Mouse (Mus musculus): ENCODE data around the gene Mrpl51. TPM values are rescaled to one million over a fixed set of nuclear protein-coding genes. Genes with fewer than 3 reads are reported as not detected.
A peak's percentile ranks its signal among the peaks of the same experiment; 100 is the strongest.
"Not testable (repeated sequence)": the region's sequence is repeated elsewhere in the genome, so short reads cannot be mapped to it uniquely, and the experiment has no call there.

Gene Mrpl51
- polyA plus RNA-seq, 1 experiment = 72.9 TPM

DNA sequence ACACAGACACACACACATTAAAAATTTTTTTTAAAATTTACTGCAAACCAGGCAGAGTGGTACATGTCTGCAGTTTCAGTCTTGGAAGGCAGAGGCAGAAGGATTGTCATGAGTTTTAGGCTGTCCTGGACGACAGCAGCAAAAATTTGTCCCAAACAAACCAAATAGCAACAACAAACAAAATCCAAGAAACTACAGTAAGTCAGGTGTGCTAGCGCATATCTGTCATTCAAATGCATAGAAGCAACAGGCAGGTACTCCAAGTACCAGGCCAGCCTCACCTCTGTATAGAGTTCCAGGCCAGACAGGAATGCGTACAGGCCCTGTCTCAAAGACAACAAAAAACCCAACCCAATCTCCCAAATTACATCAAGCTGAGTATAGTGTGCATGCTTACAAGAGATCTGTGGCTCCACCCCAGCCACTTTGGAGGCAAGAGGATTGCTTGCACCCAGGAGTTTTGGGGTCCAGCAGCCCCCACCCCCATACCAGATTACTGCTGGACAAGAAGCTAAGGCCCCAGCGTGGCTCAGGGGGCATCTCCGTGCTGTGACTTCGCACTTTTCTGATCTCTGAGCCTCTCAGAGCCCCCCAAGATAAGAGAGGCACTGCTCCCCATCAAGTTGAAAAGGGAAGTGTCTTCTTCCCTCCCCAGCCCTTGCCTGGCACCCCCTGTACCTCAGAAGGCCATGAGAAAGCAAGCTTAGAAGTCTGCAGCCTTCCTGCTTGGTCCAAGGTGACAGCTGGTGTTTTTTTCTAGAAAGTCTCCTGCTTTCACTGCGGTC, 31.6 kb upstream of the Mrpl51 start:
- DNase-seq (ENCODE audit: low spot score) = no peak

DNA sequence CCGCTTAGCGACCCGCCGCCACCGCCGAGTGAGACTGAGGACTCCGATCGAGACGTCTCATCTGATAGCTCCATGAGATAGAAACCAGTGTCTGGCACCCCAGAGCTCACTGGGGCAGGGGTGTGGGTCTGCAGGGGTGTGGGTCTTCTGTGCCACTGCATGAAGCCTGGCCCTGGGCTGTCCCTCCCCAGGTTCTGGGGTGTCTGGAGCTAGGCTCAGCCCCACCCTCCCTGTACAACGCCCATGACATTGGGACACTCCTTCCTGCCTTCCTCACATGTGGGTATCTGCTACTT, 31.1 kb upstream of the Mrpl51 start:
- DNase-seq (ENCODE audit: low spot score) = no peak

DNA sequence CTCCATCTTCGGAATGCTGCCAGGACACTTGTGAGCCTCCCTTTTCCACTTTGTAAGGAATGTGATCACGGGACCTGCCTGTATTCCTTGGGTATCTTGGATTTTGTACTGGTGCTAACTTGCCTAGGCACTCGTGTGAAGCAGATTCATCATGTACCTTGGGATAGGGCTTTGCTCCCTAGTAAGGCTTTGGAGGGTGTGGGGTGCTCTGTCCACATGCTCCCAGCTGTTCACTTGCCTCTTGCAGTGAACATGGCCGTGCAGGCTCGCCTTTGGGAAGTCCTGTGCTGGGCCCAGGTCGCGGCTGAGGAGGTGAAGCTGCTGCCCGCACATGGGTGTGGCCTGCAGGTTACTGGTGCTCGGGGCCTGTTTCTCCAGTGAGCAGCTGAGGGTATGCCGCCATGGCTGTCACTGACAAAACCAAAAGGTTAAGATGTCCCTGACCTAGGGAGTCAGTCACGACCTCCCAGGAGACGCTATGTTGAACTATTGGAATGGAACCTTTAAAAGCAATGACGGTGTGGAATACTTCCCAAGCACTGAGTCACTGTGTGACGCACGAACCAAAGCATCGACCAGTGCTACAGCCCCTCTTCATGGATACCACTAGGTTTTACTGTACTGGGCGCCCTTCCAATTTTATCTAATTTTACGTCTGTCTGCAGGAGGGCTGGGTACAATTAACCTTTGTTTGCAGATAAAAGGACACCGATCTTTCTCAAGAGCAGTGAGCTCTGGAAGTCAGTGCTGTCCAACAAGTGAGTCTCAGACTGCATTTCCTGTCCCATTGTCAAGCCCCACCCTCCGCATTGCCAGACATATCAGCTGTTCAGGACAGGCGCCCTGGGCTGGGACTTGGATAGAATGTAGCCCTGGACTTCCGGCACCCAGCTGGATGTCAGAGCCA, 30.5 kb upstream of the Mrpl51 start:
- DNase-seq (ENCODE audit: low spot score) = no peak

DNA sequence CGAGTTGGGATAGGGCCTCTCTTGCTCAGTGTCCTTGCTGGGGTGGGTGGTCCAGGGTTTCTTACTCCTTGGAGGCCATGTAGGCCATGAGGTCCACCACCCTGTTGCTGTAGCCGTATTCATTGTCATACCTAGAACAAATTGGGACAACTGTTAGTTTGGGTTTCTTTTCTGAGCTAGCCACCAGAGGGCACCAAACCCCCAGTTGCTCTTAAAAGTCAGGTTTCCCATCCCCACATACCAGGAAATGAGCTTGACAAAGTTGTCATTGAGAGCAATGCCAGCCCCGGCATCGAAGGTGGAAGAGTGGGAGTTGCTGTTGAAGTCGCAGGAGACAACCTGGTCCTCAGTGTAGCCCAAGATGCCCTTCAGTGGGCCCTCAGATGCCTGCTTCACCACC, 29.6 kb upstream of the Mrpl51 start:
- DNase-seq (ENCODE audit: low spot score) = not testable (repeated sequence)

DNA sequence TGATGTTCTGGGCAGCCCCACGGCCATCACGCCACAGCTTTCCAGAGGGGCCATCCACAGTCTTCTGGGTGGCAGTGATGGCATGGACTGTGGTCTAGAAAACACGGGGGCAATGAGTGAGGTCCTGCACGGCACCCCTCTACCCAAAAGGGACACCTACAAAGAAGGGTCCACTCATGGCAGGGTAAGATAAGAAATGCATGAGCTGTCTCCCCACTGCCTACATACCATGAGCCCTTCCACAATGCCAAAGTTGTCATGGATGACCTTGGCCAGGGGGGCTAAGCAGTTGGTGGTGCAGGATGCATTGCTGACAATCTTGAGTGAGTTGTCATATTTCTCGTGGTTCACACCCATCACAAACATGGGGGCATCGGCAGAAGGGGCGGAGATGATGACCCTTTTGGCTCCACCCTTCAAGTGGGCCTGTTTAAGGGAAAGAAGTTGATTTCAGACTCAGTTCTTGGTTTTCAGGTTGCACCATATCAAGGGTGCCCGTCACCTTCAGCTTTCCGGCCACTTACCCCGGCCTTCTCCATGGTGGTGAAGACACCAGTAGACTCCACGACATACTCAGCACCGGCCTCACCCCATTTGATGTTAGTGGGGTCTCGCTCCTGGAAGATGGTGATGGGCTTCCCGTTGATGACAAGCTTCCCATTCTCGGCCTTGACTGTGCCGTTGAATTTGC, 28.8 kb upstream of the Mrpl51 start:
- DNase-seq (ENCODE audit: low spot score) = not testable (repeated sequence)

DNA sequence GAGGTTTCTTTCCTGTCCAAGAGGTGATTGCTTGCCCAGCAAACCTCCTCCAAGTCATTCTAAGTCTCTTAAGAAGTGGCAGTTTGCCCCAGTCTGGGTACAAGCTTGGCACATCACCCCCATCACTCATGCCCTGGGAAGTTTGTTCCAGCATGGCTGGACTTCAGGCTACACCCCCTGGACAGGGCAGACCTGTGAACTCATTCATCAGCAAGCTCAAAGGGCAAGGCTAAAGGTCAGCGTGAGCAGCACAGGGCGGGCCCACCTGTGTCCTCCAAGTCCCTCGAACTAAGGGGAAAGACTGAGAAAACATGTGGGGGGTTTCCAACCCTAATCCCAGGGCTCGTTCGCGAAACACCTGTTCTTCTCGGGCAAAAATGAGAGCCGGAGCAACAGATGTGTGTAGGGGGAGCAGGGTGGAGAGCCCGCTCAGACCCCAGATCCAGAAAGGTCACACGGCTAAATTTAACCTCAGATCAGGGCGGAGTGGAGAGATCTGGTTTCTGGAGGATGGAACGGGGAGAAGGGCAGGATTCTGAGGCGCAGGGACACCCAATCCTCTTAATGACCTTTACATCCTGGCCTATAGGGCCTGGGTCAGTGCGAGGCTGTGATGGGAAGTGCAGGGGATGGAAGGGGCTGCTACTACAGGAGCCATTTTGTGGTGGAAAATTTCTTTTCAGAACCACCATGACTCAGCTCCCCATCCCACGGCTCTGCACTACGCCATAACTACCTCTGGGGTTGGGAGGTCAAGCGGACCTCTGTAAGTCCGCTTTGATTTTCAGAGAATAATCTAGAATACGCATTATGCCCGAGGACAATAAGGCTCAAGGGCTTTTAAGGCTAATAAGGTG, 27.6 kb upstream of the Mrpl51 start:
- DNase-seq (ENCODE audit: low spot score) = no peak

DNA sequence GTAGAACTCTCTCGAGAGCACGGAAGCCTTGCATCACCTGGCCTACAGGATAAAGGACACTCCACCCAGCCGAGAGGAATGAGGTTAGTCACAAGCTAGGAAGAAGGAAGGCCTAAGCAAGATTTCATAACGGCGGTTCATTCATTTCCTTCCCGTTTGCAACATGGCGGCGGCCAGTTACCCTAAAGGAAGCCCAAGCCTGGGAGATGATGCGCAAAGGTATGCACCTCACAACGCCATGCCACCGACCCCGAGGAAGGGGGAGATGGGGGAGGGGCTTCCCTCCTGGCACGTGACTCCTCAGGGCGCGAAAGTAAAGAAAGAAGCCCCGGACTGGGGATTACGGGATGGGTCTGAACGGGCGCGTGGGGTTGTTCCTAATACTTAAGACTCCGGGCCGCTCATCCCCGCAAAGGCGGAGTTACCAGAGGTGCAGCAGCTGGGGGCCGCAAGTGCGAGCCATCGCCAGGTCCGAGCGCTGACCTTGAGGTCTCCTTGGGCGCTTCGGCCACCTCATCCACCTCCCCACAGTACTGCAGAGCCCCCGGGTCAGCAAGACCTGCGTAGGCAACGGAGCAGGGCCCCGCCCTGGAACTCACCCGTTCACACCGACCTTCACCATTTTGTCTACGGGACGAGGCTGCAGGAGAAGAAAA, 26.8 kb upstream of the Mrpl51 start:
- peak; percentile 53 for DNase-seq (ENCODE audit: low spot score)

DNA sequence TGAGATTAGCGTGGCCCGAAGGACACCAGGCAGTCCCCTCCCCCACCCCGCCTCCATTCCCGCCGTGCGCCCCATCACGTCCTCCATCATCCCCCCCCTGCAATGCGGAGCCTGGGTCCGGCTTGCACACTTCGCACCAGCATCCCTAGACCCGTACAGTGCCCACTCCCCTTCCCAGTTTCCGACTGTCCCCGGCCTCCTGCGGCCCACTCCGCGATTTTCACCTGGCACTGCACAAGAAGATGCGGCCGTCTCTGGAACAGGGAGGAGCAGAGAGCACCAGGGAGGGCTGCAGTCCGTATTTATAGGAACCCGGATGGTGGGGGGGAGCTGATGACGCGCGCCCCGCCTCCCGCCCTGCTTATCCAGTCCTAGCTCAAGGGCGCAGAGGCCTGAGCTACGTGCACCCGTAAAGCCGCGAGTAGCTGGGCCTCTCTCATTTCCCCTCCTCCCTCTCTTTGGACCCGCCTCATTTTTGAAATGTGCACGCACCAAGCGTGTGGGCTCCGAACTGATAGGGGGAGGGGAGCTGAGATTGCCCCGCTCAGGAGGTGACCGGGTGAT, 26.2 kb upstream of the Mrpl51 start:
- peak; percentile 92 for DNase-seq (ENCODE audit: low spot score)

DNA sequence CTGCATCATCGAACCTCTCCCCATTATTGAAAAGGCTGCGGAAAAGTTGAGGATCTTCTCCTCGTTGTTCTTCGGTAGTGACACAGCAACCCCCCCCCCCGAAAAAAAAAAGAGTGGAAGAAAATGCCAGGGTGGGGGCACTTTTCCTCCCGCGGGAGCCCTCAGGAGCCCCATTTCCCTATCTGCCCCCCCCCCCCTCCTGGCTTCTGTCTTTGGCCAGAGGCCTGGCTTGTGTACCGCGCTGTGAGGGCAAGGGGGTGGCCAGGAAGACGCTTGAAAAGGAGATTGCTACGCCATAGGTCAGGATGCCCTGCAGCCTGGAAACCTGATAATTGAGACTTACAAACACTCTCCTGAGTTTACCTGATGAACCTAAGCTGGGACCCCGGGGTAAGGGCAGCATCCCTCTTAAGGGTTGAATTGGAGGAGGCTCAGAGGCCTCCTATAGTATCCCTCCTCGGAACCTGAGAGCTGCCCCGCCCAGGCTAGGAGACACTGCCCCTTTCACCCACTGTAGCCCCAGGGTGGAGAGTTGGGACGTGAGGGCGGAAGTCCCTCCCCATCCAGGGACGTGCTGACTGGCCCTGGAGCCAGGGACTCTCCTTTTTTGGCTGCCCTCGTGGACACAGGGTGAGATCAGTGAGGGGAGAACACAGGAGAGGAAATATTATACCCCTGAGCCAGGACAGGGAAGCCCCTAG, 25.4 kb upstream of the Mrpl51 start, which contains the start of gene Gapdh:
Gapdh (minus strand) TSS at position 417 of the 701 bp plus-strand sequence.
- DNase-seq (ENCODE audit: low spot score) = peak; percentile 70

DNA sequence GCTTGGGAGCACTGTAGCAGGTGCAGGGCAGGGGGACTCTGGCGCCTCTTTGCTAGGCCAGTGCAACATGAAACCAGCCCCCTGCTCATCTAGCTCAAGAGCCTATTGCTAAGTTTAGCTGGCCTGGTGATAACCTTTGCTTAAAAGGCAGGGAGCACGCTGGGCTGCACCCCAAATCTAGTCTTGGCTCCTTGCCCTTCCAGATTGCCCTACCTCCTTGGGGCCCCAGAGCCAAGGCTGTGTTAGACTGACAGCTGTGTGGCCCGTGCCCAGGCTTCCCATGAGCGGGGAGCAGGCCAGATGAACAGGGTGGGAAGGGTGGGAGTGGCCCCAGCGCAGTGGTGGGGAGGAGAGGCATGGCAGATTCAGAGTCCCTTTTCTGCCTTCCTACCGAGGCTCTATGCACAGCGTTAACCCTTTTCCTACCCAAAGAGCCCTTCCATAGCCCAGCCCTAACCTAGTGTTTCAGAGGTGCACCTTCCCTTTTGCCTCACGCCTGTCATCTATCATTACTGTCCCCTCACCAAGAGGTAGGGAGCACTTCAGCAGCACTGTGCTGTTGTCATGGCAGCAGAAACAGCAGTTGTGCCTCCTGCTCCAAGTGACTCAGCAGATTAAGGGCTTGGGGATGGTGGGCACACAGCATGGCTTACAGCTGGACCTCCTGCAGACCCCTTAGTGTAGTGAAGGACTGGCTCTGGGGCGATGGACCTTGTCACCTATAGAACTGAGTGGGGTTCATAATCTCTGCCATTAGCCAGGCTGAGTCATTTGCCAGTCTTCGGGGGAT, 24.5 kb upstream of the Mrpl51 start:
- no peak for DNase-seq (ENCODE audit: low spot score)

DNA sequence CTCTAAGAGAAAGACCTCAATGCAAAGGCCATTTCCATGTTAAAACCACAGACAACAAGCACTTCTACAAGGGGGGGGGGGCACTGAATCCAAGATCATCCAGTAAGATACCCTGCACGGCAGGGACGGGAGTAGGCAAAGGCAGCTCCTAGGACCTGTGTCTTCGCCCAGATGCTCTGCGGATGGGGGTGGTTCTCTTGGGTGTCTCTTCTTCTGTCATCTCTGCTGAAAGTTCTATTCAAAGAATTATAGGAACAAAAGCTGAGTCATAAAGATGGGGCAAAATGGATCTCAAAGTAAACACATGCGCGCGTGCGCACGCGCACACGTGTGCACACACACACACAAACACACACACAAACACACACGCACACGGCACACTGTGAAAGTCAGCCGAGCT, 23.5 kb upstream of the Mrpl51 start:
- DNase-seq (ENCODE audit: low spot score) = no peak

DNA sequence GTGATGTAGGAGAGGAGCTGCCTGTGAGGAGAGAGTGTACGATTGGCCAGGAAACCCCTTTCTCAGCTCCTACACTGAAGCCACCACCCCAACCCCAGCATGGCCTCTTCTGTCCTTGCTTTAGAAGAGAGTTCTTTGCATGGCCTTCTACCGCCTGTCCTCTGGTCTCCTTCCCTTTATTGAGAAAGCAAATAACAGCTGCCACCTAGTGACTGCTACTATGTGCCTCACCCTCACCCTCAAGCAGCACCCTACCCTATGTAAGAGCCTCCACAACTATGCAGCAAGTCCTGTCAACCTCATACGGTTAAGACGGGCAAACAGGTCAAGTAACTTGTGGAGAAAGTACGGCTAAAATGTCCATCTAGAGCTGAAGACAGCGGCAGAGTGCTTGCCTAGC, 21.4 kb upstream of the Mrpl51 start:
- DNase-seq (ENCODE audit: low spot score) = no peak

DNA sequence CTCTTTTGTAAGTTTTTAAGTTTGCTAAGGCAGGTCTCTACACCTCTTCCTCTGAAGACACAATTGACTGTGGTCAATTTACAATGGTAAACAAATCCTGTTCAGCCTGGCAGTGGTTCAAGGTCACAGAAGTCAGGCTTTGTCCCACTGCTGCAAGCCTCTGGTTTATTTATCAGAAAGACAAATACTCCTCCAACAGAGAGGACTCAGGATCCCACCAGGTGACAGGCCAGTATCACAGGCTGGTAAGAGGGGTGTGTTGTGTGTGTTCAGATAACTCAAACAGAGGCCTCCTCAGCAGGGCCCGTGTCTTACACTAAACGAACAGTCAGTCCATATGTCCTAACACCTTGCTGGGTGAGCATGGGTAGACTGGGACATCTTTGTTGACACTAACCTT, 19.1 kb upstream of the Mrpl51 start:
- DNase-seq (ENCODE audit: low spot score) = no peak

DNA sequence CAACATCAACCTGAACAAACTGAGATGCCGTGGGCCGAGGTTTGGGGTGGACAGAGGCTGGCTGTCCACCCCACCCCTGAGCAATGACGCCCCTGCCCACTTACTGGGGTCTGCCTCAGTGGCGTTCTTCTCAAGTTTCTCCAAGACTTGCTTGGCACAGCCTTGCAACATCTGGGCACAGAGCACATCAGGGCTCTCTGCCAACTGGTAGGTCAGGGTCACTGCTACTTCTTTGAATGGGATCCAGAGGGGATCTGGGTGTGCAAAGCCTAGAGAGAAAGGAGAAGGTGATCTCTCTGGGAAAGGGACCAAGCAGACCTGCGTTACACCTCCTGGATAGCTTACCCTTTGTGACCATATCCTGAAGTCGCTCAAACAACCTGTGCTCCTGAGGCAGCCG, 18.3 kb upstream of the Mrpl51 start:
- no peak for DNase-seq (ENCODE audit: low spot score)

DNA sequence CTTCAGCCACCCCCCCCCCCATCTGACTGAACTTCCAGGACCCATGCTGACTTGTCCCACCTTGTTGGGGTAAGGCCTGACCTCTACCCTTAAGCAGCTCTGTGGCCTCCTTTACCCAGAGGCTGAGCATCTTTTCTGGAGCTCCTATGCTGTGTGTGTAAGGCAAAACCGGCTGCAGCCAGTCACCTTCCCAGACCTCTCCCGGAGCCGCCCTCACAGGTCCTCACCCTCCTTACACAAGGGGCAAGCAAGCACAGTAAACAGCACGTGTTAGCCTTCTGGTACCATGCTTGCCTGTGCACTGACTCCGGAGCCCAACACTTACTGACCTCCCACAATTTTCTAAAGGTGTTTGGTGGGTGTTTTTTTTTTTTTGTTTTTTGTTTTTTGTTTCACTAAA, 16.1 kb upstream of the Mrpl51 start:
- DNase-seq (ENCODE audit: low spot score) = no peak

DNA sequence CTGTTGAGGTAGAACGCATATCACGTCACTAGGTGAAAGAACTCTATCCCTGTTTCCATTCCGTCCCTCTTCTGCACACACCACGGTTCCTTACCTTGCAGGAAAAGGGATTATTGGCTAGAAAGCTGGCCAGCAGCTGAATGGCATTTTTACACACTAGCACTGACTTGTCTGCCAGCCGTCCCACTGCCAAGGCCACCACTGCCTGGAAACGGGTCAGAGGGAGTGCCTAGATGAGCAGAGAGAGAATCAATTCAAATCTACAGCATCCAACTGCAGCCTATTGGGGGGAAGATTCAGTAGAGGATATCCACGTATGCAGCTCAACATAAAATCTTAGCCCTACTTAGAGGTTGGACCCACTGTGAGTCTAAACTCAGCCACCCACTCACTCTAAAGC, 12.0 kb upstream of the Mrpl51 start:
- no peak for DNase-seq (ENCODE audit: low spot score)

DNA sequence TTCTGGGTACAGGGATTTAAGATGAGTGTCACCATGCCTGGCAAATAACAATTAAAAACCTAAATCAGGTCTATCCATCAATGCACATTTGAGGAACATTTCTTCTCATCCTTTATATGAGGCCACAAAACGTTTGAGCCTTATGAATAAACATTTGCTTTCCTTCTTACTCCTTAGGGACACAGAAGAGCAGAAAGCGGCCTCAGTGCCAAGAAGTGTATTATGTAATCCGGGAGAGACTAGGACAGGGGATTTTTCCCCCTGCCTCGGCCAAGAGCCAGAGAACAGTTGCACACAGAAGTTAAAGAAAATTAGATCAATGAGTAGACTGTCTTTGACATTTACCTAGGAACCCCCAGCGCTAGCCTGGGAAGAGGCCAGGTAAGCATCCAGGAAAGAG, 9.5 kb upstream of the Mrpl51 start:
- DNase-seq (ENCODE audit: low spot score) = no peak

DNA sequence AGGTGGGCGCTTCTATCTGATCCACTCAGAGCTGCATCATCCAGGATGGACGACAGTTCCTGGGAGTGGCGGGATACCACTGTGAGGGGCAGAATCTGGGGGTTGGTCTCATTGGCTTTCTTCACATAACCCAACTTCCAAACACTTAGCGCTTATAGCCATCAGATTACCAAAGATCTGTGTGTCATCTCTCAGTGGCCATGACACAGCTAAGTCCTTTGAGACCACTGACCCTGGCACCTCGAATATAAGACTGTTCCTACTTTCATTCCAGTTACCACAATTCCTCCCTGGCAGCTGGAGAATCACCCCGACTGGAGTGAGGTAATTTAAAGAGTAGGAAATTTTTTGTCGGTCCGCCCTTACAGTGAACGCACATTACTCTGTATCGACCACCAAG, 5.4 kb upstream of the Mrpl51 start:
- no peak for DNase-seq (ENCODE audit: low spot score)

DNA sequence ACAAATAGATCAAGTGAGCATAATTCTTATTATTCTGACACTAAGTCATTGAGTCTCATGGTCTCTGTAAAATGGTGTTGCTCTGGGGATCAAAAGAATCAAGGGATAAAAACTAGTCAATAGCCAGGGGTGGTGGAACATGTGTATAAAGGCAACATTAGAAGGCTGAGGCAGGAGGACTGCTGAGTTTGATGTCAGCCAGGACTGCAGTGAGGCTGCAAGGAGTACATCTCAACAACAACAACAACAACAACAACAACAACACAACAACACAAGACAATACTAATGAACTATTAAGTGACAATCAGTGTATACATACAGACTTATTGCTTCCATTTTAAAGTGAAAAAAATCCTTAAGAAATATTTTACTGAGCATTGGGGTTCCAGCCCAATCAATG, 785 bp upstream of the Mrpl51 start:
- no peak for DNase-seq (ENCODE audit: low spot score)
